Mouse (Mus musculus): Measurements from ENCODE around the gene Gm13102.
"Not testable (repeated sequence)": the region's sequence is repeated elsewhere in the genome, so short reads cannot be mapped to it uniquely, and the experiment has no call there.

Gene Gm13102

GRCm38 (mm10) chr4:144106174-144106573 is at the start of gene Gm13102:
Gene Gm13102, plus strand, starts transcription at chr4:144106474.
- DNase-seq (ENCODE audit: low spot score) = not testable (repeated sequence)

DNA sequence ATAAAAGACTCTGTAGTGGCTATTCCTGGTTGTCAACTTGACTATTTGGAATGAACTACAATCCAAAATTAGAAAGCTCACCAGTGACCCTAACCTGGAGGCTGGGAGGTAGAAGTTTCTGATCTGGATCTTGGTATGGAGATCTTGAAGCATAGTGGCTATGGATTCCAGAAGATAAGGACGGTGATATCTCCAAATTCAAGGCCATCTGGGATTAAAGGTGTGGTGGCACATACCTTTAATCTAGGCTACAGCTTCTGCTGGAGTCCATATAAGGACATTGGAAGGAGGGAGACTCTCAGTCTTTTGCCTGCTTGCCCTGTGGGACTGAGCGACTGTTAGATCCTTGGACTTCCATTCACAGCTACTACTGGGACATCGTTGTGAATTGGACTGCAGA is 47.4 kb upstream of the Gm13102 start, which contains the start of gene Pramel4:
TSS of gene Pramel4 (plus strand) at position 301 of the 400 bp plus-strand sequence.
- not testable (repeated sequence) for DNase-seq (ENCODE audit: low spot score)

All from lung, postnatal 25 days (tissue).